Mouse (Mus musculus) stomach, postnatal 0 days (tissue): Measurements from ENCODE around the gene Abce1.

ENCODE experiments used
- CTCF ChIP-seq: IDR thresholded peaks from 2 replicates; pipeline ENCODE4 v1.5.1; 2016; ENCODE audit warnings: antibody characterized with exemption, low read depth, mild to moderate bottlenecking, moderate library complexity
- EP300 ChIP-seq: optimal IDR thresholded peaks from 2 replicates; pipeline ENCODE3; 2016; ENCODE audit warnings: antibody characterized with exemption

GRCm38 (mm10) chr8:79636151-79636550, 75.4 kb downstream of the Abce1 start:
- TF ChIP-seq EP300 = no peak
- no peak for TF ChIP-seq CTCF
